Mouse (Mus musculus) embryonic facial prominence, embryonic 14.5 days (tissue): ENCODE measurements around the gene Gm9833. TPM values are rescaled to one million over a fixed set of nuclear protein-coding genes. Genes with fewer than 3 reads are reported as not detected.
"Not testable (repeated sequence)": the region's sequence is repeated elsewhere in the genome, so short reads cannot be mapped to it uniquely, and the experiment has no call there.

ENCODE experiments used
- ATAC-seq: fragments of 200-750 bp; cut with Nextera tagmentation; 2 replicates; pipeline ENCODE4 v1.8.0; 2017; ENCODE audit warnings: low read depth, moderate number of reproducible peaks, moderate TSS enrichment
- DNase-seq: peaks from one replicate; pipeline ENCODE4 v3.0.0-alpha.2; 2015; ENCODE audit warnings: low spot score
- H3K27ac ChIP-seq: fragments of 300-500 bp; sonication (generic); replicated peaks from 2 replicates; pipeline ENCODE4 v1.5.1; 2014; ENCODE audit warnings: low read depth, mild to moderate bottlenecking, low read length, moderate library complexity
- H3K27me3 ChIP-seq: fragments of 300-500 bp; sonication (generic); replicated peaks from 2 replicates; pipeline ENCODE4 v1.6.1; 2014; ENCODE audit warnings: low read length; ENCODE audit not compliant: control insufficient read depth, insufficient read depth
- H3K36me3 ChIP-seq: fragments of 300-500 bp; sonication (generic); 2 replicates; pipeline ENCODE4 v1.6.1; 2014; ENCODE audit warnings: low read length, mixed read lengths; ENCODE audit not compliant: control insufficient read depth, insufficient read depth
- H3K4me1 ChIP-seq: fragments of 300-500 bp; sonication (generic); 2 replicates; pipeline ENCODE4 v1.6.1; 2014; ENCODE audit warnings: antibody characterized with exemption, low read length; ENCODE audit not compliant: control insufficient read depth, insufficient read depth
- H3K4me2 ChIP-seq: fragments of 300-500 bp; sonication (generic); 2 replicates; pipeline ENCODE4 v1.6.1; 2014; ENCODE audit warnings: low read depth, mild to moderate bottlenecking, low read length, moderate library complexity, mixed read lengths
- H3K4me3 ChIP-seq: fragments of 300-500 bp; sonication (generic); 2 replicates; pipeline ENCODE4 v1.5.1; 2014; ENCODE audit warnings: low read depth, mild to moderate bottlenecking, low read length
- H3K9ac ChIP-seq: fragments of 300-500 bp; sonication (generic); 2 replicates; pipeline ENCODE4 v1.6.1; 2014; ENCODE audit warnings: low read depth, mild to moderate bottlenecking, low read length, moderate library complexity, mixed read lengths
- H3K9me3 ChIP-seq: fragments of 300-500 bp; sonication (generic); 2 replicates; pipeline ENCODE4 v1.6.1; 2016; ENCODE audit warnings: low read length; ENCODE audit not compliant: control insufficient read depth
- WGBS: fragments of 180-500 bp; shearing (Covaris S2); extraction: QIAGEN DNeasy Blood & Tissue Kit; methylation state at CpG from one replicate; pipeline ENCODE4 v1.1.7; 2014; 5-methylcytosine and 5-hydroxymethylcytosine counted together
- polyA plus RNA-seq: library from polyadenylated mRNA; unstranded; fragments of >200 nt; fragmentation: Nextera tagmentation; extraction: Ambion mirVana; gene quantifications from 2 replicates; pipeline ENCODE4 v1.2.1, GENCODE M21; 2014

Gene Gm9833
- polyA plus RNA-seq = 3.7 and 3.8 TPM in 2 replicates

DNA sequence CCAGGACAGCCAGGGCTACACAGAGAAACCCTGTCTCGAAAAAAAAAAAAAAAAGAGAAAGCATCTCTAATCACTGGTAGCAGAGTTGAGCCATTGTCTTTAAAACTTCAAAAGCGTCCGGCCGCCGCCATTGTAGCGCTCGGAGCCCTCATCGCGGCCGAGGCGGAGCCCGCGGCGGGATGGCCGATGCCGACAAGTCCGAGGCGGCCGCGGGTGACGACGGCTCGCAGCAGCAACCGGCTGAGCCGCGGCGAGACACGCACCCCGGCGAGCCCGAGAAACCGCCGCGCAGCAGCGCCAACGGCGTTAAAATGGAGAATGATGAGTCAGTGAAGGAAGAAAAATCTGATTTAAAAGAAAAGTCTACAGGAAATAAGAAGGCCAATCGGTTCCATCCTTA, at the start of gene Gm9833:
Gm9833 (plus strand) TSS at position 117 of the 400 bp plus-strand sequence.
- not testable (repeated sequence) for H3K4me1 ChIP-seq, H3K9ac ChIP-seq, DNase-seq, H3K36me3 ChIP-seq, H3K27me3 ChIP-seq, H3K9me3 ChIP-seq, H3K27ac ChIP-seq, ATAC-seq
- H3K4me2 ChIP-seq = peak within 1 kb of the TSS; percentile 36
- 29% methylated on average over 28 of the region's 38 CpGs for WGBS
- H3K4me3 ChIP-seq = 0 out of 2 replicates have a peak within 1 kb of the TSS, but pooled peaks have one; percentile 15

DNA sequence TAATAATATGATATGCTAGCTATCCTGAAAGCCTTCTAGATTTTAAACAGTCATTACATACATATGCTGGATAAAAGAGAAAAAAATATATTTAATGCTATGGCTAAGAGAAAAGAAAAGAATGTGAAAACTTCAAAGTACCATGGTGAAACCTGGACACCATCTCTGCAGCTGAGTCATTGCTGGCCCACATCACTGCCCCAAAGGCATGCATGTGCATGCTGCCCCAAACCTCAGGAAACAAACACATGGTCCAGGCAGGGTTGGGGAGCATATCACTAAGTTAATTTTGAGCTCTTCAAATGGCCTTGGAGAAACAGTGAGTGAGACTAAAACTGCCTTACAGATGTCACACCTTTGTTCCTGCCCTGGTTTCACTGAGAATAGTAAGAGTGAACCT, 17.8 kb upstream of the Gm9833 start:
- no peak overlapping the region for H3K9ac ChIP-seq
- no peaks in the 10 kb centered on the region for H3K4me1 ChIP-seq
- ATAC-seq (no peak), DNase-seq (no peak)
- no peaks in the 10 kb centered on the region for H3K27me3 ChIP-seq
- no peaks in the 10 kb centered on the region for H3K9me3 ChIP-seq
- no peaks in the 10 kb centered on the region for H3K36me3 ChIP-seq
- H3K27ac ChIP-seq = no peak overlapping the region
- no peak overlapping the region for H3K4me2 ChIP-seq
- H3K4me3 ChIP-seq = no peak overlapping the region

DNA sequence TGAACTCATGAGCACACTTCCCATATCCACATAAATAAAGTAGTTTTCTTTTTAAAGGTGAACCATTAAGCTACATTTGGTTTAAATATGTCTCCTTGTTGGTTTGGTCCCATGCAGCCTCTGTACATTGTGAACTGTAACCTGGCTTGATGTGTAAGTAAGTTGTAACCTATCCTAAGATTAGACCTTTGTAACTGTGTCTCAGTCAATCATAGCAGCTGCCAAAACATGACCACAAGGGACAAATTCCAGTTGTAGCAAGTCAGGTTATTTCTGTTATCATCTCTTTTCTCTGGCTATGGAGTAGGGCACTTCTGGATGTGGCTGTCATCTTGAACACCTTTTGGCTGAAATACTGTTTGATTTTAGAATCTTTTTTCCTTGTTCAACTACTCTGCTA, 12.1 kb upstream of the Gm9833 start:
- H3K9ac ChIP-seq = no peak overlapping the region
- no peak overlapping the region for H3K4me2 ChIP-seq
- no peaks in the 10 kb centered on the region for H3K27me3 ChIP-seq
- no peaks in the 10 kb centered on the region for H3K9me3 ChIP-seq
- no peaks in the 10 kb centered on the region for H3K4me1 ChIP-seq
- no peak for DNase-seq
- ATAC-seq = no peak
- H3K36me3 ChIP-seq = no peaks in the 10 kb centered on the region
- no peak overlapping the region for H3K27ac ChIP-seq
- no peak overlapping the region for H3K4me3 ChIP-seq

DNA sequence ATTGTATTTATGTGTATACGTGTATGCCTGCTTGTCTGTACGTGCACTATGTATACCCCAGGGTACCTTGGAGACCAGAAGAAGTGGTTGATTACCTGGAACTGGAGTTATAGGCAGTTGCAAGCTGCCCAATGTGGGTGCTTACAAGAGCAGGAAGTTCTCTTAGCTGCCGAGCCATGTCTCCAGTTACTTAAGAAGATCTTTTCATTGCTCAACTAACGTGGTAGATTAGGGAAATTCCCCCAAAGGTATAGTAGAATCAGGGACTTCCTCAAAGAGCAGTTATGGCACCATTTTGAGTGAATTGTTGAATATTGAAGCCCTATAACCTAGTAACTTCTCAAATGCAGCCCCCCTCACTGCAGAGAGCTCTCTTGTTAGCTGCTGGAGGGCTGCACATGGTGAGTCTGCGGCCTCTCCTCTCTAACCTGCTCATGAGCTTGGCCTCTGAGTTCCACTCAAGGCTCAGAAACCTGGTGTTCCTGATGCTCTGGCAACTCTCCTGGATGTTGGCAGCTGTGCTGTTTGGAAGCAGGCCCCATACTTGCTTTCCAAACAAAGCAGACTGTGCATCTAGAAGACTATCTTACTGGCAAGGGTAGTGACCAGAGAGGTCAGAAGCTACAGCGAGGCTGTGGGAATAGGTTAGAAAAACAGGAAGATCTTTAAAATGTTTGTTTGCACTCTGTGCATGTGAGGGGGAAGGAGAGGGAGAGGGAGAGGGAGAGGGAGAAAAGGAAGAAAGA, 10.6 kb upstream of the Gm9833 start:
- no peak overlapping the region for H3K27ac ChIP-seq
- no peak for ATAC-seq
- H3K9me3 ChIP-seq = no peaks in the 10 kb centered on the region
- no peak overlapping the region for H3K4me2 ChIP-seq
- H3K36me3 ChIP-seq = no peaks in the 10 kb centered on the region
- H3K4me3 ChIP-seq = no peak overlapping the region
- 76% methylated on average over 6 of the region's 6 CpGs for WGBS
- H3K9ac ChIP-seq = no peak overlapping the region
- DNase-seq = no peak
- no peaks in the 10 kb centered on the region for H3K27me3 ChIP-seq
- no peaks in the 10 kb centered on the region for H3K4me1 ChIP-seq

DNA sequence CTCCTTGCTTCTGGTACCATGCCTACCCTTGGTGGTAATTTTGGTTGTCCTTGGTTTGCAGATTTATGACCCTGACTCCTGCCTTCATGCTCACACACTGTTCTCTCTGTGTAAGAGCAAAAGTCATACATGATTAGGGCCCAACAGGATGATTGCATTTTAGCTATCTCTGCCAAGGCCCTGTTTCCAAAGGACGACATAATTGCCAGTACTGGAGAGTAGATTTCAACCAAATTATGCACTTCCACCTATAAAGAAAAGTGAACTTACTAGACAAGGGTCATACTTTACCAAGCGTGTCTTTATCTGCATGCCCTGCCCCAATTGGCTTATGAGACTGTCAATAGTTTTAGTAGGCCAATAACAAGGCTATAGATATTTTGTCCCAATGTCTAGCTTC, 9.8 kb upstream of the Gm9833 start:
- no peaks in the 10 kb centered on the region for H3K36me3 ChIP-seq
- DNase-seq = no peak
- no peak overlapping the region for H3K9ac ChIP-seq
- no peaks in the 10 kb centered on the region for H3K27me3 ChIP-seq
- H3K4me3 ChIP-seq = no peak overlapping the region
- 83% methylated on average over 2 of the region's 2 CpGs for WGBS
- no peaks in the 10 kb centered on the region for H3K9me3 ChIP-seq
- H3K4me2 ChIP-seq = no peak overlapping the region
- ATAC-seq = no peak
- no peaks in the 10 kb centered on the region for H3K4me1 ChIP-seq
- no peak overlapping the region for H3K27ac ChIP-seq

DNA sequence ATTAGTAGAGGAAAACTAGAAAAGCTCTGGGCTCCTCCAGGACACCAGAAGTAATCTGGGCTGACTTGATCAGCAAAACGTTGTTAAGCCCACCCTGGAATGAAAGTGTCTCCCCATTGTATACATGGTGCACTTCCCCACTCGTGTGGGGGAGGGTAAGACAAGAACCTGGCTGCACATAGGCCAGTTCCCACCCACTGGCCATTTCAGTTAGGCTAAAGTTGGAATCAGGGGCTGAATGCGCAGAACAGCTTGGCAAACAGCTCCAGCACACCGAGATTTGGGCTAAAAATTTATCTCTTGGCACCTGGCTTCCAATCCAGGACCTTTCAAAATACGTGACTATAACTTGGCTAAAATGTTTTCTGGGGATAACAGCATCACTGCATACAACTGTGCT, 6.6 kb upstream of the Gm9833 start:
- Histone ChIP-seq H3K4me3 (no peak overlapping the region), H3K9ac (no peak overlapping the region), H3K27me3 (no peaks in the 10 kb centered on the region), H3K36me3 (no peaks in the 10 kb centered on the region), H3K9me3 (no peaks in the 10 kb centered on the region), H3K4me2 (no peak overlapping the region), H3K4me1 (peaks cover 4% of the 10 kb centered on the region; the same call in 1 of the 2 replicates), H3K27ac (no peak overlapping the region)
- DNase-seq (no peak), ATAC-seq (no peak)
- 68% methylated on average over 5 of the region's 5 CpGs for WGBS

DNA sequence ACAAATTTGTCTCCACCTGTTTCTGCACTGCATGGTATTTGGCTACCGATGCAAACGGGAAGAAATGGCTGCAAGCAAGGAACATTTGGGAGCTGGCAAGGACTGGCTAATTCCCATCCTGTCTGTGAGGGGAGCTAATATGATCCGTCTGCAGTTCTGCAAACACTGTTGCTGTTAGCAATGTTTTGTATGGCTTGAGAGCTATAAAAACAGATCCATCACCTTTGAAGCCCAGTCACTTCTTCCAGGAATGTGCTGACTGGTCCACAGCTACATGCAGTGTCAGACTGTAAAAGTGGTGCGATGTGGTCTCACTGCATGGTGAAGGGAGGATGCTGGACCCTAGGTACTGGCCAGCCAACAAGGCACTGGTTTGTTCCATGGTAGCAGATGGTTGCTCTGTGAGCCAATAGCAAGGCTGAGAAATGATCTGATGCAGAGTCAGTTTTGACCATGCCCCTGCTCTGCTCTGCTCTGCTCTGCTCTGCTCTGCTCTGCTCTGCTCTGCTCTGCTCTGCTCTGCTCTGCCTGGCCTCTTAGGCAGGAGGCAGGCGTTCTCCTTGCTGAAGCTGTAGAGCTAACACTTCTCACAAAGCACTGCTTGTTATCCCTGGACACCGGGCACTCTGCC, 5.9 kb upstream of the Gm9833 start:
- ATAC-seq = peak; percentile 47; the same call in 1 of the 2 replicates
- Histone ChIP-seq H3K9ac (no peak overlapping the region), H3K9me3 (no peaks in the 10 kb centered on the region), H3K27ac (no peak overlapping the region; the same call in 1 of the 2 replicates), H3K36me3 (no peaks in the 10 kb centered on the region), H3K4me3 (no peak overlapping the region), H3K4me1 (peaks cover 4% of the 10 kb centered on the region; the same call in 1 of the 2 replicates), H3K27me3 (no peaks in the 10 kb centered on the region), H3K4me2 (no peak overlapping the region)
- peak; percentile 71 for DNase-seq
- 30% methylated on average over 6 of the region's 6 CpGs for WGBS

DNA sequence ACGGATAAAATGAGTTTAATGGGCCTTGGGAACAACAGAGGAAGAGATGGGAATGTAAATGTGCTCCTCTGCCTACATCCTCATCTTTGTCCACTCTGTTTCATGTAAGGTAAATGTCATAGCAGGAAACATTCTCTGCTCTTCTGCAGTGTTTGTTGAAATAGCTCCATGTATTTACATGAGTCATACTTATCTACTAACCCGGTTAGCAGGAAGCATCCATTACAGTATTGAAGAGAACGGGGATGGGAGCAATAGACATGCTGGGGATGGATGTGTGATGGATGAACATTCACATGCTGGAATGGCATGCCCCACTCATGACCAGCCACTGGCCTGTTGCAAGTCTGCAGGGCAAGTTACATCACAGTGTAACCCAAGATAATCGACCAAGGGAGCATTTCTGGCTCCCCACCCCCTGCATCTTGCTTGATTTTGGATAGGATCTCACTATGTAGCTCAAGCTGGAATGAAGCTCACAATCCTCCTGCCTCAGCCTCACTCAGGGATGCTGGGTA, 5.3 kb upstream of the Gm9833 start:
- H3K27ac ChIP-seq = no peak overlapping the region
- H3K9me3 ChIP-seq = no peaks in the 10 kb centered on the region
- no peak overlapping the region for H3K4me3 ChIP-seq
- 68% methylated on average over 4 of the region's 4 CpGs for WGBS
- peaks cover 4% of the 10 kb centered on the region; the same call in 1 of the 2 replicates for H3K4me1 ChIP-seq
- no peaks in the 10 kb centered on the region for H3K27me3 ChIP-seq
- DNase-seq (no peak), ATAC-seq (no peak)
- no peak overlapping the region for H3K9ac ChIP-seq
- H3K36me3 ChIP-seq = no peaks in the 10 kb centered on the region
- no peak overlapping the region for H3K4me2 ChIP-seq
